Mouse (Mus musculus) forebrain, embryonic 13.5 days (tissue): ENCODE measurements around the gene Zfp592. TPM values are rescaled to one million over a fixed set of nuclear protein-coding genes. Genes with fewer than 3 reads are reported as not detected.

ENCODE experiments used
- polyA plus RNA-seq: library from polyadenylated mRNA; unstranded; fragments of >200 nt; fragmentation: Nextera tagmentation; extraction: Ambion mirVana; gene quantifications from 2 replicates; pipeline ENCODE4 v1.2.1, GENCODE M21; 2015

Zfp592 gene
- polyA plus RNA-seq, 1 experiment from 2014 or later = 8.3 TPM

Other genes starting within 250 kb of the Zfp592 start
- gene Iqgap1, start 167.7 kb upstream of the Zfp592 start, polyA plus RNA-seq = 19.7 and 20.6 TPM in 2 replicates
- gene Zscan2, start 132.8 kb upstream of the Zfp592 start, polyA plus RNA-seq = 5.1 and 5.2 TPM in 2 replicates
- 46.0 and 48.0 TPM in 2 replicates for gene Wdr73, start 92.4 kb upstream of the Zfp592 start, polyA plus RNA-seq
- gene Nmb, start 88.6 kb upstream of the Zfp592 start, polyA plus RNA-seq = 6.6 and 7.6 TPM in 2 replicates
- gene Sec11a, start 45.9 kb upstream of the Zfp592 start, polyA plus RNA-seq = 165 and 169 TPM in 2 replicates
- 0.06 TPM in 1 of 2 replicates, not detected in the other for gene Alpk3, start 63.9 kb downstream of the Zfp592 start, polyA plus RNA-seq
- not detected in 2 replicates for gene Slc28a1, start 121.1 kb downstream of the Zfp592 start, polyA plus RNA-seq
- 1.5 and 1.9 TPM in 2 replicates for gene Pde8a, start 219.9 kb downstream of the Zfp592 start, polyA plus RNA-seq